ENCODE assay signal across 8 mouse cellular contexts in the genomic region with DNA sequence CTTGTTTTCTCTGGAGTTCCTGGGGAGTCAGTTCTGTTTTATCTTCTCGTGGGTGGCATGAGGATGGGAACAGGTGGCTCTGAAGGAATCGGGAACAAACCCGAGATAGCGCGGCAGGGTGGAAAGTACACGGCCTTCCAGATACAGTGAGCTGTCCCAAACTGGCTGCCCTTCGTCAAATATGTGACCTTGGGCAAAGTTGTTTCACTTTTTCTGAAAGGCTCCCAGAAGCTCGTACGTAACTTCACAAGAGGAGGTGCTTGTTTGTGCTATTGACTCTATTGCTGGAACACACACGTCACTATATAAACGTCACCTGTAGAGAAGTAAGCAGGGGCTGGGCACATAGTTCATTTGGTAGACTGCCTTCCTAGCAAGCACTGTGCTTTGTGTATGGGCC. TPM values are rescaled to one million over a fixed set of nuclear protein-coding genes. Genes with fewer than 3 reads are reported as not detected.
DNase-seq lines count a peak whose midpoint lies in the region; ATAC-seq and TF ChIP-seq lines count a peak whose summit lies in the region.

No protein-coding gene starts in this region.

- no peak for TF ChIP-seq CTCF in small intestine, adult 2 months (IDR thresholded peaks at IDR 0.05; ENCODE audit: extremely low read depth, insufficient read length, insufficient replicate concordance, low read depth, low read length)

- H3K9me3 ChIP-seq in forebrain, embryonic 12.5 days, result no peaks in the 10 kb centered on the region

- ATAC-seq in forebrain, embryonic 12.5 days (ENCODE audit: low FRiP score), result peak; percentile 21

- H3K36me3 ChIP-seq in forebrain, embryonic 12.5 days (replicated peaks), result no peaks in the 10 kb centered on the region
- H3K36me3 ChIP-seq in small intestine, adult 2 months (ENCODE audit: control insufficient read depth, insufficient read depth, low read length), result no peaks in the 10 kb centered on the region

- DNase-seq in left cerebral cortex, adult 8-10 months (ENCODE audit: low spot score in 2 of 2), result peak; percentile 8 to 13
- no peak for DNase-seq in left cerebral cortex, postnatal 4 days
- DNase-seq in Muller cell, postnatal 12 days (ENCODE audit: inconsistent ontology term), result peak; percentile 53
- DNase-seq in kidney, adult 8-10 months, result peak; percentile 21 to 50
- peak; percentile 18 for DNase-seq in lung, postnatal 10 days
- DNase-seq in frontal cortex, postnatal 25 days (ENCODE audit: low spot score in 2 of 2), result no peak

- intact Hi-C loops in left cerebral cortex, postnatal 4 days (cut with DNase I), result no loop called here

- H3K4me1 ChIP-seq in forebrain, embryonic 12.5 days, result peaks cover 12% of the 10 kb centered on the region
- peaks cover 2% of the 10 kb centered on the region; the same call in 1 of the 2 replicates for H3K4me1 ChIP-seq in small intestine, adult 2 months (ENCODE audit: control insufficient read depth, insufficient read depth, insufficient read length, low read length)

- H3K4me3 ChIP-seq in forebrain, embryonic 12.5 days (replicated peaks), result peak overlapping the region; percentile 53
- H3K4me3 ChIP-seq in small intestine, adult 2 months (ENCODE audit: low read depth, low read length), result peak overlapping the region; percentile 63

- peak overlapping the region; percentile 95 for H3K4me2 ChIP-seq in forebrain, embryonic 12.5 days

- TF ChIP-seq POLR2A in small intestine, adult 2 months (IDR thresholded peaks at IDR 0.05; ENCODE audit: low read depth, low read length), result no peak

- no peak overlapping the region for H3K27ac ChIP-seq in forebrain, embryonic 12.5 days
- peak overlapping the region; percentile 73 for H3K27ac ChIP-seq in small intestine, adult 2 months (ENCODE audit: insufficient read depth, low read depth, low read length)

- H3K9ac ChIP-seq in forebrain, embryonic 12.5 days, result peak overlapping the region; percentile 57

- peaks cover 26% of the 10 kb centered on the region for H3K27me3 ChIP-seq in forebrain, embryonic 12.5 days
- no peaks in the 10 kb centered on the region for H3K27me3 ChIP-seq in small intestine, adult 2 months (ENCODE audit: control insufficient read depth, insufficient read depth, low read length)

- WGBS in forebrain, embryonic 12.5 days, result 4% methylated on average over 11 of the region's 11 CpGs
- 2% methylated on average over 11 of the region's 11 CpGs for WGBS in small intestine, adult 2 months

RNA-seq across cellular contexts. Expression of gene Gm2310, which starts 49.9 kb away (rescaled TPM):
- total RNA-seq in left cerebral cortex, adult 8-10 months (2022), result not detected
- total RNA-seq in left cerebral cortex, postnatal 4 days (2021), result not detected
- polyA plus RNA-seq in forebrain, embryonic 12.5 days (2016; fragmentation: Nextera tagmentation; extraction: Ambion mirVana), result not detected in 2 replicates
- polyA plus RNA-seq in small intestine, adult 2 months (2012; rRNA removed), result not detected in 2 replicates

Comparison
In these comparisons a context has a peak if more than half of its experiments do, and no peak if none do; other contexts are left out.
1. DNase-seq: peak in left cerebral cortex, adult 8-10 months (2 of 2), Muller cell, postnatal 12 days (single experiment), kidney, adult 8-10 months (2 of 2) and lung, postnatal 10 days (single experiment); none in left cerebral cortex, postnatal 4 days (single experiment) and frontal cortex, postnatal 25 days (0 of 2).